Mouse (Mus musculus) MEL-GATA-1-ER (cell line): ENCODE results near the gene Map4k3.

ENCODE experiments used
- DNase-seq: peaks from one replicate; pipeline ENCODE4 v3.0.0-alpha.2; 2012; ENCODE audit warnings: low read depth; ENCODE audit errors: extremely low read depth

Gene Map4k3

GRCm38 (mm10) chr17:80683821-80684576 lies 44.3 kb downstream of the Map4k3 start:
- DNase-seq: no peak

GRCm38 (mm10) chr17:80683041-80683440 lies 45.2 kb downstream of the Map4k3 start:
- no peak for DNase-seq

DNA sequence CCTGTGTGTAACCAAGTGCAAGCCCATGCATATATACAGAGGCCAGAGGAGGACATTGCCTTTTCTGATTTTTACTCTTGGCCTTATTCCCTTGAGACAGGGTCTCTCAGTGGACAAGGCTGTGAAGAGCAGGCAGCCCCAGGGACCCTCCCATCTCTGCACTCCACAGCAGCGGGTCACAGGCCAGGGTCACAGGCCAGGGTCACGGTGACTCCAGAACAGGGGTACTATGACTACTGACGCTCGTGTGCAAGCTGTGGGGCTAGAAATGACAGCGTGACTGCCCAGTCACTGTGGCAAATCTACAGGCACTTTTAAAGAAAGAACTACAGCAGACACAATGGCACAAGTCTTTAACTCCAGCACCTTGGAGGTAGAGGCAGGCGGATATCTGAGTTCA lies 50.1 kb downstream of the Map4k3 start:
- DNase-seq: no peak

DNA sequence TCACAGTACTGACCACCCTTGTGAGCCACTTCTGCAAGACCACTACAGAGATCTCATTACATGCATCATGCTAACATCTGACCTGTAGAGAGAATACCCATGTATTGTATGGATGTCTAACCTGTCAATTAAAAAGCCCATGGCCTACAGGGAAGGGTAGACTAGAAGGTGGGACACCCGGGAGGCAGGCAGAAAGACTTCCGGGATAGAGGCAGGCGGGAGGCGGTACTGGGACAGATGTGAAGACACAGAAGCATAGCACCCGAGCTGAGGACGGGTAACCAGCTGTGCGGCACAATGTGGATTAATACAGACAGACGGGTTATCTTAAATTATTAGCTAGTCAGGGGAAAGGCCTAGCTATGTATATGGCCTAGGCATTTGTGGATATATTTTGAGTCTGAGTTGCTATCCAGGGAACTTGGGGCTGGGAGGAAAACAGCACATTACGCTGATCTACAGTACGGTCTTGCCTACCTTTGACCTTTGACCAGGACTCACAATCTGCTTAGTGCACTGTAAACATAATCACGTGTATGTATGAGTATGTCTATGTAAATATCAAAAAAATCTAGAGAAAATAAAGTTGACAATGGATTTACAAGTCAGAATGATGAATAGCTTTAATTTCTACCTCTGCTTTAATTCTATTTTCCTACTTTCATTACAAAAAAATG lies 51.3 kb downstream of the Map4k3 start:
- DNase-seq: no peak

GRCm38 (mm10) chr17:80676211-80676610 lies 52.1 kb downstream of the Map4k3 start:
- DNase-seq: no peak

DNA sequence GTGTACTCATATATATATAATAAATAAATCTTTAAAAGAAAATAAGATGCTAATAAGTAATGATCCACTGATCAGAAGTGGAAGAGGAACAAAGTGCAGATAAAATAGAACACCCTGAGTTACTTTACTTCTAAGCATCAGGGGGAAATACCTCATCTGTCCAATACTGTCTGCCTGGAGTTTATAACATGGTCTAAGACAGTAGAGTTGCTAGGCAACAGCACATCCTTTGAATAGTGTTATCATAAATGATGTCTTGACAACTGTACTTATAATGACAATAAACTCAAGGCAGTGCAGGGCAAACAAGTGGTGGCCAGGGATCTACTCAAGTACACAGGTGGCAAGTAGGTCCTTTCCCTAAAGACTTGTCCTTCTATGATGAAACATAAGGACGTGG lies 57.9 kb downstream of the Map4k3 start:
- DNase-seq: no peak

GRCm38 (mm10) chr17:80663623-80664022 lies 64.7 kb downstream of the Map4k3 start:
- DNase-seq: no peak

GRCm38 (mm10) chr17:80662836-80663620 lies 65.3 kb downstream of the Map4k3 start:
- no peak for DNase-seq

DNA sequence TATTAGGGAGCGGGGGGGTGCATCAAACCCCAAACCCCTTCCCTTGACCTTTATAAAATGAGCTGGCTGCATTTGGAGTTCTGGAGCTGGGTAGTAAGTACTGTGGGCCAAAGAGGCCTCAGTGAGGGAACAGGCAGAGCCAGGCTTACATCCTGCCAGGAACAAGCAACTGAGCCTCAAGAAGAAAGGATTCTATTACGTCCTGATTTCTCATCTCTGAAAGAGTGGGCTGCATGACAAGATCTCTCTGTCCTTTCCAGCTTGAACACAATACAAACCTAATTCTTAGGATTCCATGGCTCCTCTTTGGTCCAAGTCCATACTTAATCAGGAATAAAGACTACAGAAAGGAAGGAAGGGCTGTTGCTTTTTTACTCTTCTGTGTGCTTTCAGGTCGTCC lies 66.4 kb downstream of the Map4k3 start:
- no peak for DNase-seq

DNA sequence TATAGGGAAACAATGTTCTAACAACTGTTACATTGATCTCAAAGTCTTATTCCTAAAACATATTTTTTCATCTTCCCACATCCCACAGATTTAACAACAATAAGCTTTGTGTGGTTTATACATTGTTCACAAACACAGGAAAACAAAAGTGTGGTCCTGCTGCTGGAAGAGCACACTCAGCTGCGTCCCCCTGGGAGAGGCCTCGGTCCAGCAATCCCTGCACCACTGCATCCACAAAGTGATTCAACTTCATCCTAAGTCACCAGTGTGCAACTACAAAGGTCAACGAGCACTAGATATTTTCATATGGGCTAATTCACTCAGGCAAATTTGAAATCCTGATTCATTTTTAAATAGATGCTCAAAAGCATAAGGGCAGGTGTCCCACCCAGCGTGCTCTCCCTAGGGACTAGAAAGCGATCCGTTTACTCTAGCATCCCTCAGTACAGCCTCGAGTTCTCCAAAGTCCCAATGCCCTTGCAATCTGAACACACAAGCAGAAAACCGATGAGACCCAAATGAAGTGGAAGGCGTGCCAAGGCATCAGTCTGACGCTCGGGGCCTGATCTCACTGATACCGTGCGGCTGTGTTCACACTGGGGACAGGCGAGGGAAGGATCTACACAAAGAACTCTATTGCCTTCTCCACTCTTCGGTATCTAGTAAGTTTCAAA lies 67.4 kb downstream of the Map4k3 start:
- DNase-seq: no peak

GRCm38 (mm10) chr17:80660234-80660633 lies 68.1 kb downstream of the Map4k3 start:
- DNase-seq: no peak

GRCm38 (mm10) chr17:80659821-80660220 lies 68.5 kb downstream of the Map4k3 start:
- no peak for DNase-seq

- DNase-seq: no peak
Observed at GRCm38 (mm10) chr17:80654323-80654722, 74.0 kb downstream of the Map4k3 start.

GRCm38 (mm10) chr17:80652740-80653139 lies 75.5 kb downstream of the Map4k3 start:
- DNase-seq: no peak

DNA sequence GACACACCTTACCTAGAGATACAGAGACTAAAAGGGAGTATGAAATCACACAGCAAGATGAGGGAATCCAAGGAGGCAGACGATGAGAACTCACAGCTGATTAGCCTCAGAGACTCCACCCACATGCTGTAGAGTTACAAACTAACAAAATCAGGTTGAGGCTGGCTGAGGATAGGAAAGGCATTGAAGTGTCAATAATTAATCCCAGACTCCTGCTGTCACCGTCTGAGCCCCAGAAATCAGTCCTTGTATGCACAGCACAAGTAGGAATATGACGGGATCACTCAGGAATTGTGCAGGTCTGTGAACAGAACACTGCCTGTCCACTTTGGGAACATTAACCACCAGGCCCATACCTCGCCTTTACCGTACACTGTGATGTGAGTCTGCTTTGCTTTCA lies 81.4 kb downstream of the Map4k3 start:
- no peak for DNase-seq

DNA sequence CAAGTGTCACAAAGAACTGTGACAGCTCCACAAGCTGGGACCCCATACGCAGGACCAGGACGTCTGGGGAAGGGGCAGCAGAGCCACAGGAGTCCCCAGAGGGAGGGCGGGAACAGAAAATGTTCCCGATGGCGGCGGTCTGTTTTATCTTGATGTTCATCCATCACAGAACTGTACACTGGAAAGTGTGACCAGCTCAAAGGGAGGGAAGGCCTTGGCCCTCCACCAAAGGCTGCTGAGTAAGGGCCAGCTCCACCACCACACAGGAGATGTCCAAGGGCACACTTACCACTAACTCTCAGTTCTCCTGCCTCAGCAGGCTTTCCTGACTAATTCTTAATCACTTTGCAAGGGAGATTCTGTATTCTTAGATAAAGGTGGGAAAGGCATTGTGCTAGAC lies 82.2 kb downstream of the Map4k3 start:
- DNase-seq: no peak

DNA sequence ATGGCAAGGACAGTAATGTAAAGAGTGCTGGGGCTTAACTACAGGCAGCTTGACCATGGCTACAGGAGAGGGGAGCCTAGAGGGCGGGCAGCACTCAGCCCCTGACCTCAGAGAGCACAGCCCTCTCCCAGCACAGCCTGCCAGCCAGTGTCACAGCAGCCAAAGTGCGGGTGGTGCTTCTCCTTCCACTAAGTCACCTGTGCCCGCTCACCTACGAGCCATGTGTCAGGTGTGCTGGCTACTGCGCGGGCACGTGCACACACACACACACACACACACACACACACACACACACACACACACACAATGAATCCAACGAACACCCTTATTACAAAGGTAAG lies 82.6 kb downstream of the Map4k3 start:
- DNase-seq: no peak

DNA sequence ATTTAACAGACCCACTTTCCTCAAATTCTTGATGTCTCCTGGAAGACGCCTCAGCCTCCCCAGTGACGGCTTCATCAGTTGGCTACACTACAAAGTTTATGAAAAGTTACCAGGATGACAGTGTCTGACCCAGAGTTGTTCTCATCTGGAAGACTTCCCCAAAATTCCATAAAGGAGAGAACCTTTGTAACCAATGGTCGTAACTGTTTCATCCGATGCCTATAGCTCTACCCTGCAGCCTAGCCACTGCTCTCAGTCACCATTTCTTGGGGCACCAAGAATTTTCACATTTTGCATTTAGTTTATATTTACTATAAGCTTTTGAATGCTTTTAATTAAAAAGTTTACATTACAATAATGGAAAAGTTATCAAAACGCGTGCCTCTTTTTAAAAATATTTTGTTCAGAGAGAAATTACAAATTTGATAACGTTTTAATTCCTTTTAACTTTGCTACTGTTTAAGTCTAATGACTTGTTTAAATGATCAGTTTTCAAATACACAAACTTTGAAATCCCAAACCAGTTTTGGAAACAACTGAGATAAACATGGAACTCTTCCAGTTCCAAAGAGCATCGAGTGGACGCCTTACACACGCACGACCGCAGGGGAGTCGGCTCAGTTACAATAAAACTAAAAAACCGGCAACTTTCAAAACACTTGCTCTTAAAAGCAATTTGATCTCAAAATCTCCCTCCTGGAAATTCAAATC lies 83.1 kb downstream of the Map4k3 start:
- no peak for DNase-seq

GRCm38 (mm10) chr17:80644567-80644966 lies 83.7 kb downstream of the Map4k3 start:
- DNase-seq: no peak

DNA sequence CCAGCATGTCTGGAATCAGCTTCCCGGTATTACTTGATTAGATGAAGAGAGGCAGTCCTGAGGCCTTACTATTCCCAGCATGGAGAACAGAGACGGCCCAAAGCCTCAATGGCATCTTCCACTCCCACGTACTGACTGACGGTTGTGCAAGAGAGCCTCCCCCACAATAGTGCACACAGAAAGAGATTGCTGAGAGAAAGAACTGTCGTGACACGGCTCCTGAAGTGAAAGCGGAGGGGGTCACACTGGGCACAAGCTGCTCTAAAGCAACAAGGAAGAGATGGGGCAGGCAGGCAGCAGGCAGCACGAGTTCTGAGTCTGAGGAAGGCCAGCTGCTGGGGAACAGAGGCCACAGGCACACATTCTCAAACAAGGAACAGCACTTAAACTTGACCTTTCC lies 90.2 kb downstream of the Map4k3 start:
- DNase-seq: no peak

- DNase-seq: no peak
Observed at GRCm38 (mm10) chr17:80635794-80636193, 92.5 kb downstream of the Map4k3 start.
